Mouse (Mus musculus) liver, embryonic 13.5 days (tissue): ENCODE data around the gene Gm11232. TPM values are rescaled to one million over a fixed set of nuclear protein-coding genes. Genes with fewer than 3 reads are reported as not detected.

ENCODE experiments used
- ATAC-seq: fragments of 200-750 bp; cut with Nextera tagmentation; 2 replicates; pipeline ENCODE4 v1.8.0; 2017; ENCODE audit warnings: low read depth, mild to moderate bottlenecking, moderate number of reproducible peaks, moderate library complexity
- DNase-seq: peaks from one replicate; pipeline ENCODE4 v3.0.0; 2022
- H3K27ac ChIP-seq: fragments of 300-500 bp; sonication (generic); 2 replicates; pipeline ENCODE4 v1.5.1; 2015; ENCODE audit warnings: moderate library complexity, mild to moderate bottlenecking, inconsistent platforms
- H3K27me3 ChIP-seq: fragments of 300-500 bp; sonication (generic); 2 replicates; pipeline ENCODE4 v1.6.1; 2015; ENCODE audit warnings: mild to moderate bottlenecking, inconsistent platforms
- H3K36me3 ChIP-seq: fragments of 300-500 bp; sonication (generic); 2 replicates; pipeline ENCODE4 v1.6.1; 2015; ENCODE audit warnings: mild to moderate bottlenecking, inconsistent platforms
- H3K4me1 ChIP-seq: fragments of 300-500 bp; sonication (generic); replicated peaks from 2 replicates; pipeline ENCODE4 v1.6.1; 2015; ENCODE audit warnings: inconsistent platforms
- H3K4me2 ChIP-seq: fragments of 300-500 bp; sonication (generic); 2 replicates; pipeline ENCODE4 v1.6.1; 2015; ENCODE audit warnings: inconsistent platforms, mild to moderate bottlenecking, moderate library complexity
- H3K4me3 ChIP-seq: fragments of 300-500 bp; sonication (generic); replicated peaks from 2 replicates; pipeline ENCODE4 v1.5.1; 2015; ENCODE audit warnings: mild to moderate bottlenecking, inconsistent platforms
- H3K9ac ChIP-seq: fragments of 300-500 bp; sonication (generic); 2 replicates; pipeline ENCODE4 v1.6.1; 2015; ENCODE audit warnings: mild to moderate bottlenecking, inconsistent platforms
- H3K9me3 ChIP-seq: fragments of 300-500 bp; sonication (generic); replicated peaks from 2 replicates; pipeline ENCODE4 v1.6.1; 2016; ENCODE audit warnings: inconsistent platforms
- WGBS: fragments of 180-500 bp; shearing (Covaris S2); methylation state at CpG from one replicate; pipeline ENCODE4 v1.1.7; 2015; ENCODE audit not compliant: insufficient replicate concordance; 5-methylcytosine and 5-hydroxymethylcytosine counted together
- polyA plus RNA-seq: library from polyadenylated mRNA; unstranded; fragments of >200 nt; fragmentation: Nextera tagmentation; extraction: Ambion mirVana; gene quantifications from 2 replicates; pipeline ENCODE4 v1.2.1, GENCODE M21; 2015

The Gm11232 gene
- not detected in 2 replicates for polyA plus RNA-seq

GRCm38 (mm10) chr4:71757865-71758264 lies at the start of gene Gm11232:
TSS of gene Gm11232 (minus strand) at chr4:71757965.
- WGBS: 34% methylated on average over 2 of the region's 2 CpGs
- H3K27ac ChIP-seq: no peak within 1 kb of the TSS

GRCm38 (mm10) chr4:71805977-71806534 lies 48.3 kb upstream of the Gm11232 start:
- ATAC-seq: no peak
- H3K27ac ChIP-seq: no peak overlapping the region
- DNase-seq: no peak
- H3K4me1 ChIP-seq: no peaks in the 10 kb centered on the region
- no peak overlapping the region for H3K4me2 ChIP-seq
- 41% methylated on average over 2 of the region's 2 CpGs for WGBS
- H3K27me3 ChIP-seq: no peaks in the 10 kb centered on the region
- H3K9ac ChIP-seq: no peak overlapping the region
- H3K9me3 ChIP-seq: no peaks in the 10 kb centered on the region
- no peak overlapping the region for H3K4me3 ChIP-seq
- H3K36me3 ChIP-seq: no peaks in the 10 kb centered on the region

More at GRCm38 (mm10) chr4:71757865-71758264, at the start of gene Gm11232:
- ATAC-seq (no peak), DNase-seq (no peak)
- Histone ChIP-seq H3K9ac (no peak within 1 kb of the TSS), H3K4me3 (no peak within 1 kb of the TSS), H3K4me1 (no peaks in the 10 kb centered on the region), H3K36me3 (no peaks in the 10 kb centered on the region), H3K4me2 (no peak within 1 kb of the TSS), H3K9me3 (no peaks in the 10 kb centered on the region), H3K27me3 (no peaks in the 10 kb centered on the region)

GRCm38 (mm10) chr4:71765529-71765928 lies 7.8 kb upstream of the Gm11232 start:
- H3K9ac ChIP-seq: no peak overlapping the region
- ATAC-seq (no peak), DNase-seq (no peak)
- no peaks in the 10 kb centered on the region for H3K36me3 ChIP-seq
- no peaks in the 10 kb centered on the region for H3K4me1 ChIP-seq
- H3K4me3 ChIP-seq: no peak overlapping the region
- no peaks in the 10 kb centered on the region for H3K27me3 ChIP-seq
- no peak overlapping the region for H3K4me2 ChIP-seq
- no peaks in the 10 kb centered on the region for H3K9me3 ChIP-seq
- H3K27ac ChIP-seq: no peak overlapping the region
- 85% methylated on average over 1 of the region's 1 CpGs for WGBS

- Histone ChIP-seq H3K4me2 (no peak overlapping the region), H3K36me3 (no peaks in the 10 kb centered on the region), H3K9me3 (no peaks in the 10 kb centered on the region), H3K4me1 (no peaks in the 10 kb centered on the region), H3K4me3 (no peak overlapping the region), H3K27ac (no peak overlapping the region), H3K27me3 (no peaks in the 10 kb centered on the region), H3K9ac (no peak overlapping the region)
- WGBS: 77% methylated on average over 3 of the region's 3 CpGs
- no peak for ATAC-seq
- no peak for DNase-seq
Observed at GRCm38 (mm10) chr4:71765071-71765470, 7.3 kb upstream of the Gm11232 start.

GRCm38 (mm10) chr4:71756441-71757221 lies 1.1 kb downstream of the Gm11232 start:
- WGBS: 56% methylated on average over 11 of the region's 11 CpGs
- Histone ChIP-seq H3K4me3 (no peak overlapping the region), H3K36me3 (no peaks in the 10 kb centered on the region), H3K27ac (no peak overlapping the region), H3K9me3 (no peaks in the 10 kb centered on the region), H3K4me1 (no peaks in the 10 kb centered on the region), H3K9ac (no peak overlapping the region), H3K27me3 (no peaks in the 10 kb centered on the region), H3K4me2 (no peak overlapping the region)
- DNase-seq: no peak
- no peak for ATAC-seq

GRCm38 (mm10) chr4:71745741-71746140 lies 12.0 kb downstream of the Gm11232 start:
- no peak for DNase-seq
- 43% methylated on average over 1 of the region's 1 CpGs for WGBS

GRCm38 (mm10) chr4:71736529-71736928 lies 21.2 kb downstream of the Gm11232 start:
- Histone ChIP-seq H3K4me1 (no peaks in the 10 kb centered on the region), H3K27ac (no peak overlapping the region), H3K4me2 (no peak overlapping the region), H3K4me3 (no peak overlapping the region), H3K9me3 (no peaks in the 10 kb centered on the region), H3K9ac (no peak overlapping the region), H3K36me3 (no peaks in the 10 kb centered on the region), H3K27me3 (no peaks in the 10 kb centered on the region)
- ATAC-seq: no peak
- no peak for DNase-seq

More at GRCm38 (mm10) chr4:71745741-71746140, 12.0 kb downstream of the Gm11232 start:
- no peak overlapping the region for H3K4me2 ChIP-seq
- no peak overlapping the region for H3K9ac ChIP-seq
- no peak overlapping the region for H3K4me3 ChIP-seq
- no peaks in the 10 kb centered on the region for H3K4me1 ChIP-seq
- ATAC-seq: no peak
- H3K36me3 ChIP-seq: no peaks in the 10 kb centered on the region
- no peak overlapping the region for H3K27ac ChIP-seq
- no peaks in the 10 kb centered on the region for H3K27me3 ChIP-seq
- no peaks in the 10 kb centered on the region for H3K9me3 ChIP-seq

GRCm38 (mm10) chr4:71735261-71735660 lies 22.5 kb downstream of the Gm11232 start:
- no peak overlapping the region for H3K9ac ChIP-seq
- ATAC-seq: no peak
- no peaks in the 10 kb centered on the region for H3K27me3 ChIP-seq
- 70% methylated on average over 3 of the region's 3 CpGs for WGBS
- no peaks in the 10 kb centered on the region for H3K4me1 ChIP-seq
- DNase-seq: no peak
- no peak overlapping the region for H3K27ac ChIP-seq
- no peaks in the 10 kb centered on the region for H3K9me3 ChIP-seq
- no peaks in the 10 kb centered on the region for H3K36me3 ChIP-seq
- H3K4me2 ChIP-seq: no peak overlapping the region
- no peak overlapping the region for H3K4me3 ChIP-seq

GRCm38 (mm10) chr4:71729401-71729800 lies 28.4 kb downstream of the Gm11232 start:
- Histone ChIP-seq H3K9me3 (no peaks in the 10 kb centered on the region), H3K9ac (no peak overlapping the region), H3K4me2 (no peak overlapping the region), H3K27ac (no peak overlapping the region), H3K4me3 (no peak overlapping the region), H3K4me1 (no peaks in the 10 kb centered on the region), H3K36me3 (no peaks in the 10 kb centered on the region), H3K27me3 (no peaks in the 10 kb centered on the region)
- ATAC-seq (no peak), DNase-seq (no peak)

GRCm38 (mm10) chr4:71727611-71728010 lies 30.2 kb downstream of the Gm11232 start:
- ATAC-seq: no peak
- no peak for DNase-seq

GRCm38 (mm10) chr4:71727056-71727455 lies 30.7 kb downstream of the Gm11232 start:
- no peak for DNase-seq
- WGBS: 53% methylated on average over 4 of the region's 4 CpGs

More at GRCm38 (mm10) chr4:71727611-71728010, 30.2 kb downstream of the Gm11232 start:
- H3K4me2 ChIP-seq: no peak overlapping the region
- no peak overlapping the region for H3K27ac ChIP-seq
- H3K36me3 ChIP-seq: no peaks in the 10 kb centered on the region
- no peaks in the 10 kb centered on the region for H3K4me1 ChIP-seq
- H3K27me3 ChIP-seq: no peaks in the 10 kb centered on the region
- no peaks in the 10 kb centered on the region for H3K9me3 ChIP-seq
- no peak overlapping the region for H3K4me3 ChIP-seq
- 42% methylated on average over 2 of the region's 2 CpGs for WGBS
- no peak overlapping the region for H3K9ac ChIP-seq

GRCm38 (mm10) chr4:71725889-71726288 lies 31.9 kb downstream of the Gm11232 start:
- no peaks in the 10 kb centered on the region for H3K9me3 ChIP-seq
- ATAC-seq: no peak
- no peaks in the 10 kb centered on the region for H3K36me3 ChIP-seq
- no peak overlapping the region for H3K27ac ChIP-seq
- no peaks in the 10 kb centered on the region for H3K4me1 ChIP-seq
- WGBS: 46% methylated on average over 2 of the region's 2 CpGs
- no peak overlapping the region for H3K4me2 ChIP-seq
- no peak overlapping the region for H3K4me3 ChIP-seq
- no peaks in the 10 kb centered on the region for H3K27me3 ChIP-seq
- no peak for DNase-seq
- no peak overlapping the region for H3K9ac ChIP-seq

More at GRCm38 (mm10) chr4:71727056-71727455, 30.7 kb downstream of the Gm11232 start:
- H3K27ac ChIP-seq: no peak overlapping the region
- H3K36me3 ChIP-seq: no peaks in the 10 kb centered on the region
- no peak overlapping the region for H3K4me3 ChIP-seq
- no peaks in the 10 kb centered on the region for H3K4me1 ChIP-seq
- H3K4me2 ChIP-seq: no peak overlapping the region
- no peak overlapping the region for H3K9ac ChIP-seq
- H3K27me3 ChIP-seq: no peaks in the 10 kb centered on the region
- no peaks in the 10 kb centered on the region for H3K9me3 ChIP-seq
- ATAC-seq: no peak
